Mouse (Mus musculus) ES-E14 (cell line): ENCODE data around the gene Tmem30c. TPM values are rescaled to one million over a fixed set of nuclear protein-coding genes. Genes with fewer than 3 reads are reported as not detected.

Experiments
- DNase-seq: peaks from one replicate; pipeline ENCODE4 v3.0.0-alpha.2; 2013; ENCODE audit warnings: low read depth, low spot score
- H3K27ac ChIP-seq: 2 replicates; pipeline ENCODE4 v1.5.1; 2012; ENCODE audit warnings: low read depth, mild to moderate bottlenecking, low read length, moderate library complexity, mixed read lengths; ENCODE audit not compliant: poor library complexity, insufficient read depth, severe bottlenecking
- H3K36me3 ChIP-seq: 2 replicates; pipeline ENCODE4 v1.6.1; 2012; ENCODE audit warnings: mild to moderate bottlenecking, low read length, moderate library complexity, mixed read lengths; ENCODE audit not compliant: control insufficient read depth, poor library complexity, insufficient read depth, severe bottlenecking
- H3K4me1 ChIP-seq, 2 experiments: fragments of 150-350 bp in 1 of 2; sonication (generic) in 1 of 2; 2 replicates each; pipeline ENCODE4 v1.6.1; 2012; ENCODE audit warnings: low read length in 2 of 2, mild to moderate bottlenecking in 1 of 2, mixed read lengths in 1 of 2; ENCODE audit not compliant: control insufficient read depth in 2 of 2, insufficient read depth in 2 of 2, poor library complexity in 1 of 2
- H3K4me3 ChIP-seq, 2 experiments: fragments of 150-350 bp in 1 of 2; sonication (generic) in 1 of 2; 2 replicates each; pipeline ENCODE4 v1.5.1; 2012; ENCODE audit warnings: low read length in 2 of 2, low read depth in 1 of 2, mild to moderate bottlenecking in 1 of 2, mixed read lengths in 1 of 2; ENCODE audit not compliant: insufficient read depth in 1 of 2, poor library complexity in 1 of 2, severe bottlenecking in 1 of 2
- H3K9ac ChIP-seq: 2 replicates; pipeline ENCODE4 v1.6.1; 2012; ENCODE audit warnings: low read depth, mild to moderate bottlenecking, low read length, mixed read lengths; ENCODE audit not compliant: poor library complexity, insufficient read depth, severe bottlenecking
- H3K9me3 ChIP-seq: fragments of 150-350 bp; sonication (generic); 2 replicates; pipeline ENCODE4 v1.6.1; 2012; ENCODE audit warnings: low read depth, mild to moderate bottlenecking, low read length; ENCODE audit not compliant: control insufficient read depth, insufficient read depth
- CHD2 ChIP-seq: IDR thresholded peaks from 2 replicates; pipeline ENCODE4 v1.6.1; 2014; ENCODE audit warnings: mild to moderate bottlenecking, low read depth, low read length, inconsistent platforms
- HCFC1 ChIP-seq: IDR thresholded peaks from 2 replicates; pipeline ENCODE4 v1.6.1; 2012; ENCODE audit warnings: low read length, inconsistent platforms, borderline replicate concordance; ENCODE audit not compliant: insufficient read depth
- MAFK ChIP-seq: IDR thresholded peaks from 2 replicates; pipeline ENCODE4 v1.6.1; 2014; ENCODE audit warnings: mild to moderate bottlenecking, low read depth, low read length, inconsistent platforms; ENCODE audit not compliant: insufficient read depth
- ZC3H11A ChIP-seq: IDR thresholded peaks from 2 replicates; pipeline ENCODE4 v1.6.1; 2012; ENCODE audit warnings: low read depth, mild to moderate bottlenecking, inconsistent platforms, low read length, borderline replicate concordance
- ZNF384 ChIP-seq: IDR thresholded peaks from 2 replicates; pipeline ENCODE4 v1.6.1; 2012; ENCODE audit warnings: low read depth, low read length, inconsistent platforms
- in situ Hi-C, 2 experiments: fragments of 600-800 bp; cut with MboI; formaldehyde crosslinking; loops; one replicate each; pipeline ENCODE4 v1.15.1; 2025; ENCODE audit warnings: low sequenced_read_pairs in 2 of 2, inconsistent platforms in 1 of 2; ENCODE audit not compliant: unreplicated experiment in 2 of 2
- total RNA-seq: library from RNA; depleted of rRNA; stranded (reverse); fragments of 300-350 nt; gene quantifications from 2 replicates; pipeline ENCODE4 v1.2.3, GENCODE M21; 2012

Tmem30c gene
- total RNA-seq, 1 experiment, result 0.04 TPM

GRCm38 (mm10) chr16:57330111-57330510, 37.4 kb upstream of the Tmem30c start:
- no peaks in the 10 kb centered on the region for H3K9me3 ChIP-seq
- in situ Hi-C loops, result no loop called here
- H3K27ac ChIP-seq, result no peak overlapping the region
- DNase-seq, result no peak
- H3K4me1 ChIP-seq, result no peaks in the 10 kb centered on the region
- no peak overlapping the region for H3K4me3 ChIP-seq
- no peak overlapping the region for H3K9ac ChIP-seq
- H3K36me3 ChIP-seq, result no peaks in the 10 kb centered on the region
- TF ChIP-seq CHD2, result no peak
- TF ChIP-seq HCFC1, result no peak

GRCm38 (mm10) chr16:57329028-57329427, 36.4 kb upstream of the Tmem30c start:
- Histone ChIP-seq H3K9me3 (no peaks in the 10 kb centered on the region), H3K27ac (no peak overlapping the region), H3K4me1 (no peaks in the 10 kb centered on the region), H3K4me3 (no peak overlapping the region), H3K36me3 (no peaks in the 10 kb centered on the region), H3K9ac (no peak overlapping the region)
- TF ChIP-seq ZC3H11A (no peak), ZNF384 (no peak), MAFK (no peak), HCFC1 (no peak), CHD2 (no peak)
- DNase-seq, result no peak
- in situ Hi-C loops, result no loop called here

GRCm38 (mm10) chr16:57326996-57327395, 34.3 kb upstream of the Tmem30c start:
- no peak for DNase-seq
- Histone ChIP-seq H3K4me3 (no peak overlapping the region), H3K4me1 (no peaks in the 10 kb centered on the region), H3K9me3 (no peaks in the 10 kb centered on the region), H3K9ac (no peak overlapping the region), H3K27ac (no peak overlapping the region), H3K36me3 (no peaks in the 10 kb centered on the region)
- in situ Hi-C loops, result no loop called here
- no peak for TF ChIP-seq HCFC1
- no peak for TF ChIP-seq ZC3H11A
- no peak for TF ChIP-seq CHD2
- TF ChIP-seq MAFK, result no peak

- no peaks in the 10 kb centered on the region for H3K4me1 ChIP-seq
- H3K9me3 ChIP-seq, result no peaks in the 10 kb centered on the region
- in situ Hi-C loops, result no loop called here
- no peak overlapping the region for H3K27ac ChIP-seq
- no peaks in the 10 kb centered on the region for H3K36me3 ChIP-seq
- no peak for TF ChIP-seq ZNF384
- TF ChIP-seq HCFC1, result no peak
- no peak for TF ChIP-seq ZC3H11A
- TF ChIP-seq MAFK, result no peak
- no peak for TF ChIP-seq CHD2
- H3K9ac ChIP-seq, result no peak overlapping the region
- DNase-seq, result no peak
- H3K4me3 ChIP-seq, result no peak overlapping the region
These were observed 26.8 kb upstream of the Tmem30c start for GRCm38 (mm10) chr16:57319284-57320124.

- TF ChIP-seq ZC3H11A (no peak), ZNF384 (no peak), MAFK (no peak), HCFC1 (no peak), CHD2 (no peak)
- no peak overlapping the region for H3K9ac ChIP-seq
- no peaks in the 10 kb centered on the region for H3K9me3 ChIP-seq
- no peak overlapping the region for H3K27ac ChIP-seq
- no peak overlapping the region for H3K4me3 ChIP-seq
- in situ Hi-C loops, result no loop called here
- DNase-seq, result no peak
- no peaks in the 10 kb centered on the region for H3K4me1 ChIP-seq
- H3K36me3 ChIP-seq, result no peaks in the 10 kb centered on the region
These were observed 26.0 kb upstream of the Tmem30c start for GRCm38 (mm10) chr16:57318637-57319125.
